Mouse (Mus musculus) brown adipose tissue, adult 24 weeks (tissue): Measurements from ENCODE around the gene Hs6st2. TPM values are rescaled to one million over a fixed set of nuclear protein-coding genes. Genes with fewer than 3 reads are reported as not detected.

ENCODE experiments used
- polyA plus RNA-seq: library from polyadenylated mRNA; stranded (reverse); fragments of >200 nt; gene quantifications from 2 replicates; pipeline ENCODE4 v1.2.4, GENCODE M21; 2012; ENCODE audit not compliant: missing spikeins, insufficient read depth, insufficient read length

Gene Hs6st2
- polyA plus RNA-seq, 1 experiment: not detected

Other genes starting within 250 kb of the Hs6st2 start
- not detected in 2 replicates for gene Usp26, start 119.4 kb upstream of the Hs6st2 start, polyA plus RNA-seq